Mouse (Mus musculus): ENCODE data around the gene Gipc2.
"Not testable (repeated sequence)": the region's sequence is repeated elsewhere in the genome, so short reads cannot be mapped to it uniquely, and the experiment has no call there.

Gene Gipc2

DNA sequence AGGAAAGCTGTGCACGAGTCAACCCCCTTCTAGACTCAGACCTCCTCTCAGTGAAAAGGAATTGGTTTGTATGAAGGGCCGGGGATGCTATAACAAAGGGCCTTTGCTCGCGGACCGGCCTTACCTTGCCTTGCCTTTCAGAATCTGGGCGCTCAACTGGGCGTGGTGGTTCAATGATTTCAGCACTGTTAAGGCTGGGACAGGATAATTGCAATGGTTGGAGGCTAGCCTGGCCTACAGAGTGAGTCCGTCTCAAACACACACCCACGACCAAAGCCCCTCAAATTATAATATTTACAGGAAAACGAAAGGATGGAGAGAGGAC lies at the start of gene Gipc2:
TSS of gene Gipc2 (minus strand) at position 132 of the 325 bp plus-strand sequence.
- DNase-seq (ENCODE audit: low spot score in 2 of 2), result no peak

DNA sequence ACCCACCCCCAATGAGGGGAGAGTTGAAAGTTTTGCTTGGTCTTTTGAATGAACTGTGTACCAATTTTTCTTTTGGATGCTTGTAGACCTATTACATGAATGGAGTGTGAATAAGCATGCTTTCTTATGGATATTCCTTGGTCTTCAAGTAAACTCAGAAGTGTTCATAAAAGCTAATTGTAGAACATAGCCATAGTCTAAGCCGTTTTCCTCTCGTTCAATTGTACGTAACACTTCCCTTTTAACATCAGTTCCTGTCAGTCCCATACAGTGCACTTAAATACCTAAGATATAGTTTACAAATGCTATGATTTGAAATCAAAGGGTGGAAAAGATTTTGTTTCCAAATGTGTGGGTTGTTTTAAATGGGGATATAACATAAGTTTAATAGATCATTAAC lies 47.4 kb upstream of the Gipc2 start:
- DNase-seq (ENCODE audit: low spot score in 2 of 2), result no peak

DNA sequence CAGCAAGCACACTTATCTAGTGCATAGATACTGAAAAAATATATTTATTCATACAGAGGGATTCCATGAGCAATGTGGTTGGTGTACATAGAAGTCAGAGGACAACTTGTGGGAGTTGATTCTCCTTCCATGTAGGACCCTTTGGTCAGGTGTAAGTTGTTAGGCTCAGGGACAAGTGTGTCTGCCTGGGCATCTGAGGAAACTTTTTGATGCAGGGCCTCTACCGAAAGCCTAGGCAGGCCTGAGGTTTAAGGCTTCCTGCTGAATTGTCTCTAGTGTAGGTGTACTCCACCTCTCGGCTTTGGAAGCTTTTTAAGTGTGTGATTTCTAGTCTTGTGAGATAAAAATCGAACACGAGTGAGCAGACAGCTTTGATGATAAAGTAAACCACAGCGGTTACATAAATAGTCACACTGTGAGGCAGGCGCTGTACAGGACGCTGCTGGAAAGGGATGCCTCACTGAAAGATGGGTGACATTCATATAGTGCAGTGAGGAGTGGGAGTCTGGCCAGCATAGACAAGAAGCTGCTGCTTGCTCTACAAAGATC lies 45.8 kb upstream of the Gipc2 start:
- no peak for DNase-seq (ENCODE audit: low spot score in 2 of 2)

DNA sequence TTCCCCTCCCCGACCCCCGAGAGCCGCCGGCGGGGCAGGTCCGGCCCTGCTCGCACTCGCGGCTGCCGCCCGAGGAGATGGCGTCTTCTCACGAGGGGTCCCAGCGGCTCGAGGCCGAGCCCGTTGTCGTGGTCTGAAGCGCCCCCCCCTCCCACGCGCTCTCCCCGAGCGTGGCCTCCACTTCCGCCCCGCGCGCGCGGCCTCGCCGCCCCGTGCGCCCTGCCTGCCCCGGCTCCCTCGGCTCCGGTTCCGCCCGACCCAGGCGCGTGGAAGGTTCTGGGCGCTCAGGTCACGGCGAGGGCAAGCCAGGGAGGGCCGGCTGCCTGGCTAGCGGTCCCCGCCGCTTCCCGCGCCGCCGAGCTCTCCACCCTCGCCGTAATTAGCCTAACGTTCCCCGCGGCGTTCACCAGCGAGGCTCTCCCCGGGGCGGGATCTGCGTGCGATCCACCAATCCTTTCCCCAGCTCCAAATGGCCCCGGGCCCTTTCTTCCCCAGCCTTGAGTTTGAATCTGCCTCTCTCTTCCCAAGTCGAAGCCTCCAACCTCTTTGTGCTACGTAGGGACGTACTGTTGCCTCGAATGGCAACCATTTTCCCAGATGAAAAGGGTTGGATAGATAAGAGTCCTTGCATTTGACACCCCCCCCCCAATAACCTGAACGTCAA lies 44.8 kb upstream of the Gipc2 start:
- peak; percentile 51 to 59 for DNase-seq (ENCODE audit: low spot score in 2 of 2)

DNA sequence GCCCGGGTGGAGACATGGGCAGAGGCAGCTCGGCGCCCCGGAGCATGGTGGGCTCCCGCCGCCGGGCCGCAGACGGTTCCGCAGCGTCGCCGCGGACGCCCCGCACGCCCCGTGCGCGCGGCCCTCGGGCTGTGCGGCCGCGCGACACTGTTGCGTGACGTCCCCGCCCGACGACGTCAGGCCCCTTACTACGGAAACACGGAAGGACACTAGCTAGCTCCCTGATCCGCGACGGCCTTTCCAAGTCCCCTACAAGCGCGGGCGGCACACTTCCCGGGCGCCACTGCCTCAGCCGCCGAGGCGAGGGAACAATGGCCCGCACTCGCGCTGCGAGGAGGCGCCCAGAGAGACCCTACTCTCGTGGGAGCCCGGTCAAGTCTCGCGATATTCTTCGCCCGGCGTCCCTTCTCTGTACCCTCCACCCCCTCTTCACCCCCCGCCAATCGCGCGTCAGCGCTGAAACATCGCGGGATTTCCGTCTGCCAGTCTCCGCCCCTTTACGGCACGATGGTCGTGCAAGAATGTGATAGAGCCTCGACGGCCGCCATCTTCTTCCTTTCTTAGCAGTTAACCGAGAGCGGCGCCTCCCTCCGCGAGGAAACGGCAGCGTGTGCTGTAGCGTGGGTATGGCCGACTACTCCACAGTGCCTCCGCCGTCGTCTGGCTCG lies 44.1 kb upstream of the Gipc2 start, which contains the start of the genes Dnajb4 and Fubp1:
TSS of gene Dnajb4 (minus strand) at position 336 of the 668 bp plus-strand sequence.
TSS of gene Fubp1 (plus strand) at position 456 of the 668 bp plus-strand sequence.
- peak; percentile 98 for DNase-seq (ENCODE audit: low spot score in 2 of 2)

DNA sequence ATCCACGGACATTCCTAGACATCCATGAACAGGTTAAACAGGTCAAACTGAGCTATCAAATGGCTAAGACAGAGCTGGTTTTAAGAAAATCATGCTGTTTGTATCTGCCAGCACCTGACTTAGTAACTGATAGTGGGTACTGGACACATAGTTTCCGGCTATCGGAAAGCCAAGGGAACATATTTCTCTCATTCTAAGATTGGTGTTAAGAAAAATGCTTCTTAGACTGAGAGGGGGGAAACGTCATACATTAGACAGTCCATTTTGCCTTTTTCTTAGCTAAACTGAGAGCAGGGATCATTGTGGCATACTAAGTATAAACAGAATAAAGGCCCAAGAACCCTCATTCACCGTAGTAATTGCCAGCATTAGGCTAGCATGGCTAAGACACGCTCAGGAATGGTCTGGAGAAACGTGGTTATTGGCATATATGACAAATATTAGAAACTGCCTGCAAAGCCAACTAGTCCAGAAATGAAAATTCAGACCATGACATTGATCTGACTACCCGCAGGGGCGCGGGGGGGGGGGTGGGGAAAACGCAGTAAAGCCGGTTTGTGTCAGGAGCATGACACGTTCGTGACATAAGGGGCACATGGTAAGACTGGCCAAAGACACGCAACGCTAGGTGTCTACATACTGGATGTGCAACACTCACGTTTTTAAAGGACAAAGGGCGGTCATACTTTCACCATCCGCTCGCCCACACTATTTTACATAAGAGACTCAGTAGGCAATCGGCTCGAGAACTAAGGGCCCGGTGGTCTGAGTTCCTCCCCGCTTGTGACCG lies 43.3 kb upstream of the Gipc2 start:
- peak in 1 of 2 experiments; percentile 20 for DNase-seq (ENCODE audit: low spot score in 2 of 2)

DNA sequence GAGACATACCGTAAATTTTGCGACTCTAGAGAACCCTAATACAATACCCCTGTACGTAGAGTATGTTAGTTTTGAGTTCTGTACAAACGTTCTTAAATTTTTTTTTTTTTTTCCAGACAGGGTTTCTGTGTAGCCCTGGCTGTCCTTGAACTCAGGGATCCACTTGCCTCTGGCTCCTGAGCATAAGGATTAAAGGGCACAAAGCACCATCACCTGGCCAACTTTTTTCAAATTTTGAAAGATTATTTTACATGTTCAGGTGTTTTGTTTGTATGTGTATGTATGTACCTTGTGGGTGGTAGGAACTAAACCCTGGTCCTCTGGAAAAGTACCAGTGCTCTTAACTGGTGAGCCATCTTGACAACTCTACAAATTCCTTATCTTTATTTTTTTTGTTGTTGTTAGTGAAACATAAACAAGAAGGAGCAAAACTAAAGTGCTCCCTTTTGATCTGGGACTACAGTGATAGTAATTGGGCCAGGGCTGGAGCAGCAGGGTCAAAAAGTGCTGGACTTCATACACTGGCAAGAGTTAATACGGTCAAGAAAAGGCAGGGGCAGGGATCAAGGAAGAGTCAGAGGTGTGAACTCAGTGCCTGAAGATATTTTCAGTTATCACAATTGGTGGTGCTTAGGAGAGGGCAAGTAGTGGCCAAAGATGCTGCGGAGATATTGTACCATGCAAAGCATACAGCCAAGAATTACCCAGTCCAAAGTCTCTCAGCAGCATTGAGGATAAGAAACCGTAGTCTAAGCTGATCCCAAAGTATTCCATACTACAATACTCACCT lies 42.3 kb upstream of the Gipc2 start:
- DNase-seq (ENCODE audit: low spot score in 2 of 2), result no peak

DNA sequence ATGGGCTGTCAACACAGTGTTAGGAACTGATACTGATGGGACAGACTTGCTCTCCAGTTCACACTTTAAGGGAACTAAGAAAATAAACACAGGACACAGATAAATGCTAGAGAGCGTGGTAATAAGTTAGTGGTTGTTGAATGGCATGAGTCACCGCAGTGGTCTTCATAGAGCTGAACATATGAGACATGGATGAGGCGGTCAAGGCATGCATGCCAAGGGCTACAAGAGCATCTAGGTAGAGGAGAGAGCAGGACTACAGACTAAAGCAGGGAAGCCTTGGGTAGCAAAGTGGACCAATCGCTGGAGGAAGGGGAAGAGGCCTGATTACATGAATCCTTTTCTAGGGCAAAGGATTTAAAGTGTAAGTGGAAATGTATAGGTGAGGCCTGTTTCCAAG lies 41.1 kb upstream of the Gipc2 start:
- no peak for DNase-seq (ENCODE audit: low spot score in 2 of 2)

DNA sequence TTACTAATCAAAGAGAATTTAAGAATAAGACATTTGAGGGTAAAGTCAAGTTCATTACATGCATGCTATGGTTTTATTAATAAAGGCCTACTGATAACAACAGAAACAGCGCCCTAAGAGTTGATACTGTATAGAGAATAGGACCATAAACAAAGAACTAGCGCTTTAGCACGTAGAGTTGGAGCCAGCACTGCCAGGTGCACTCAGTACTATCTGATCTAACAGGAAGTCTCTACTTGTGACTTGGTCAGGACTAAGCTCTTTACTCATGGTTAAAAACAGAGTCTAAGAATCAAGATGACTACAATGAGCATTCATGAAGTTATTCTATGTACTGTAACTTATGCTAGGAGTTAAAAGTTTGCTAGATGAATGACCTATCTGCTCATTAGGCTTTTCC lies 38.5 kb upstream of the Gipc2 start:
- DNase-seq (ENCODE audit: low spot score in 2 of 2), result no peak

DNA sequence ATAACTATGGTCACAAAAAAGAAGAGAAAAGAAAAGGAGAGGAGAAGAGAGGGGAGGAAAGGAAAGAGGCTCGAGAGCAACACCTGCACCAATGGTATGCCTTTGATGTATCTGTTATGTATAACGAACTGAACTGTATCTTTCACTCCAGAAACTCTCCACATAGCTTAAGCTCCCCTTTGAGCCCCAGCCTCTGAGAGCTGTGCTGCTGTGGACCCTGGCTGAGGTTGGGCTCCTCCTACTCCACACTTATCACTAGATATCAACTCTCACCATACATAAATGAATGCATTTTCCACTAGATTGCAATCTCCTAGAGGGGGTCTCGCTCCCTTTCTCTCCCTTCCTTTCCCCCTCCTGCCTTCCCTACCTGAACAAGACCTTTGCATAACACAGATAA lies 38.0 kb upstream of the Gipc2 start:
- DNase-seq (ENCODE audit: low spot score in 2 of 2), result no peak

DNA sequence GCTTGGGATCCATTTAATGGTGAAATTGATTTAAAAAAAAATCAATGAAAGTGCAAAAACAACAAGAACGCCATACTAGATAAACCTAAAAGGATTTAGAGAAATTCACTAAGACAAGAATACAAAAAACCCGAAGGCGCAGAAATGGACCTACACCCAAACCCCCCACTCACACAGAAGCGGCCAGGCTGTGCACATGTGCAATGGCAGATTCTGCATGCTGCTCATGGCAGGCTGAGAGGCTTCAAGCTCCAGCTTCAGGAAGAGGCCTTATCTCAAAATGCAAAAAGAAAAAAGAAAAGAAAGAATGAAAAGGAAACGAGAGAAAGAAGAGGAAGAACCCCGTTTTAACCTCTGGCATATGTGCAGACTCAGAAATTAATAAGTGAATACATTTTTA lies 37.4 kb upstream of the Gipc2 start:
- DNase-seq (ENCODE audit: low spot score in 2 of 2), result no peak

DNA sequence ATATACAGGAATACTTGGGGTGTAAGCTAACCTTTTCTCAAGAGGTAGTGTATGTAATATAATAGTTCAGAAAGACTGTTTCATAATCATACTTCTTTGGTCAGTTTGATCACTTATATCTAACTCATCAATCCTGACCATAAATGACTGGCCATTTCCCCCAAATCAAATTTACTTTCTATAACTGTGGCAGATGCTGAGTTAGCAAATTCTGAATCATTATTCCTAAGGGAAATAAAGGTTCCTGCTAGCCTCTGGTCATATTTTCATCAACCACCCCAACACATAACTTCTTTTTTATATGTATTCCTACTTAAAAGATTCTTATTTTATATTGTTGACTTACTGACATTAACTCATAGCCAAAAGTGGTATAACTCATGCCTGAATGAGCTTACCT lies 36.9 kb upstream of the Gipc2 start:
- DNase-seq (ENCODE audit: low spot score in 2 of 2), result no peak

DNA sequence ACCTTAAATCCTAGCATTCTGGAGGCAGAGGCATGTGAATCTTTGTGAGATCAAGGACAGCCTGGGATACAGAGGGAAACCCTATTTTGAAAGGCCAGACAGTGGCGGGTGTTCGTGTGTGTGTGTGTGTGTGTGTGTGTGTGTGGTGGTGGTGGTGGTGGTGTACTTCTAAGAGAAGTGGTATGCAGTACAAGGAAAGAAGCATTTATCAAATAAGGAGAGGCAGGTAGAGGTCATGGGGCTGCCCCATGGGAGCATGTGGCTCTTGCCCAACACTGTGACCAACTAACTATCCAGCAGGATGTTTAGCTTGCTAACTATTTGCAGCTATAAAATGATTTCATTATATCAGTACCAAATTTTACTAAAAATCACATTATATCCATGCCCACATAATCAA lies 35.6 kb upstream of the Gipc2 start:
- no peak for DNase-seq (ENCODE audit: low spot score in 2 of 2)

DNA sequence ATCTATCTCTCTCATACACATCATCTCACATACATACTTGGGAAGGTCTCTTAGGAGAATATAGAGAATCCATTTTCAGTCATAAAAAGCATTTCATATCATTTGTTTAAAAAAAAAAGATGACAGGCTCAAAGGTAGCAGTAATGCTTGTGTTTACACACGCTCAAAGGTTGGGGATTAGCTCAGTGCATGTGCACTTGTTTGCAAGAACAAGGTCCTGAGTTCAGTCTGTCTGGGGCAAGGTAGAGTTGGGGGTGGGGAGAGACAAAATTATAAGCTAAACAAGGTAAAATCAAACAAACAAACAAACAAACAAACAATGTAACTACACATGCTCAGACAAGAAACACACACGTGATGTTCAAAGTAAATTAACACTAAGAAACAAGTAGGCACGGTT lies 35.2 kb upstream of the Gipc2 start:
- DNase-seq (ENCODE audit: low spot score in 2 of 2), result no peak

DNA sequence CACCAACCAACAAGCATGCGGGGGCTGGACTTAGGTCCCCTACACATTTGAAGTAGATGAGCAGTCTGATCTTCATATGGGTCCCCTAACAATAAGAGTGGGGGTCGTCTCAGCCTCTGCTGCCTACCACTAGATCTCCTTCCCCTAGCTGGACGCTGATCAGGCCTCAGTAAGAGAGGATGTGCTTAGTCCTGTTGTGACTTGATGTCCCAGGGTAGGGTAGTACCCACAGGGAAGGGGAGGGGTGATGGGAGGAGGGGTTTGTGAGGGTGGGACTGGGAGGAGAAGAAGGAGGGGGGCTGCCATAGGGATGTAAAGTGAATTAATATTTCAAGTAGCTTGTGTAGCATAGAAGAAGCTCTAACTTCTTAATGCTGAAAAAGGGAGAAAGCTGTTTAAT lies 33.1 kb upstream of the Gipc2 start:
- DNase-seq (ENCODE audit: low spot score in 2 of 2), result no peak

DNA sequence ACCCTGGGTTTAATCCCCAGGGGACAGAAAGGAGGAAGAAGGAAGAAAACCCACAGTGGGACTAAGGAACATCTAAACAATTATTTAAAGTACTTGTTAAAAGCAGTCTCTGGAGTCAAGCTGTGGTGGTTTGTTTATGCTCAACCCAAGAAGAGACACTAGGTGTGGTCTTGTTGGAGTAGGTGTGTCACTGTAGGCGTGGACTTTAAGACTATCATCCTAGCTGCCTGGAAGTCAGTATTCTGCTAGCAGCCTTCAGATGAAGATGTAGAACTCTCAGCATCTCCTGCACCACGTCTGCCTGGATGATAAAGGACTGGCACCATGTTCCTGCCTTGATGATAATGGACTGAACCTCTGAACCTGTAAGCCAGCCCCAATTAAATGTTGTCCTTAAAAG lies 31.2 kb upstream of the Gipc2 start:
- DNase-seq (ENCODE audit: low spot score in 2 of 2), result not testable (repeated sequence)

DNA sequence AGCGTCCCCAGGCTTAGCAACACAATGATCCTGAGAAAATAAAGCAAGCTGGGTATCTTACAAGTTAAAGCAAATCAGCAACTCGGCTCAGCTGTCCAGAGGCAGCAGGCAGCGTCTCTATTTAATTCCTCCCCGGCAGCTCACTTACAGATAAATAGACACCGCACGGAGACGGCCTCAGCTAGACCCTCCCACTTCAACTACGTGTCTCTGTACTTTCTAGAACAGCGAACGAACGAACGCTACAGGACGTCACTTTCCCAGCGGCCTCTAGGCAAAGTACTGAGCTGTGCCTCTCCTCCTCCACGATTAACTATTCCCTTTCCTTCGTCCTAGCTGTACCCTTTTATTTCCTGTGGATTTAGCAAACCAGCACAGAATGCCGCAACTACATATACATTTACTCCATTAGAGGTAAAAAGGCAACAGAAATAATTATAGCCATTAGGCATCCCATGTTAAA lies 27.6 kb upstream of the Gipc2 start:
- DNase-seq (ENCODE audit: low spot score in 2 of 2), result peak; percentile 88 to 94

DNA sequence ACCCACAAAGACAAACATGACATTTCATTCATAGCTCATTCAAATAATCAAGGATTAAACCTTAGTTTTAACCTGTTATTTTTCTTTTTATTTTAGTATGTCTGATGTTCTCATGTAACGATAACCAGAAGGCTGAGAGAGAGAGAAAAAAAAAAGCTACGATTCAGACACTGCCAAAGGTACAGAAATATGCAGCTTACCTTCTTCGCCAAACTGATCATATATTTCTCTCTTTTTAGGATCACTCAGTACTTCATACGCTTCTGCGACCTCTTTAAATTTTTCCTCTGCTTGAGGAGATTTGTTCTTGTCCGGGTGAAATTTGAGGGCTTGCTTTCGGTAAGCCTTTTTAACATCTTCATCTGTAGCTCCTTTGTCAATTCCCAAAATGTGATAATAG lies 27.1 kb upstream of the Gipc2 start:
- no peak for DNase-seq (ENCODE audit: low spot score in 2 of 2)

DNA sequence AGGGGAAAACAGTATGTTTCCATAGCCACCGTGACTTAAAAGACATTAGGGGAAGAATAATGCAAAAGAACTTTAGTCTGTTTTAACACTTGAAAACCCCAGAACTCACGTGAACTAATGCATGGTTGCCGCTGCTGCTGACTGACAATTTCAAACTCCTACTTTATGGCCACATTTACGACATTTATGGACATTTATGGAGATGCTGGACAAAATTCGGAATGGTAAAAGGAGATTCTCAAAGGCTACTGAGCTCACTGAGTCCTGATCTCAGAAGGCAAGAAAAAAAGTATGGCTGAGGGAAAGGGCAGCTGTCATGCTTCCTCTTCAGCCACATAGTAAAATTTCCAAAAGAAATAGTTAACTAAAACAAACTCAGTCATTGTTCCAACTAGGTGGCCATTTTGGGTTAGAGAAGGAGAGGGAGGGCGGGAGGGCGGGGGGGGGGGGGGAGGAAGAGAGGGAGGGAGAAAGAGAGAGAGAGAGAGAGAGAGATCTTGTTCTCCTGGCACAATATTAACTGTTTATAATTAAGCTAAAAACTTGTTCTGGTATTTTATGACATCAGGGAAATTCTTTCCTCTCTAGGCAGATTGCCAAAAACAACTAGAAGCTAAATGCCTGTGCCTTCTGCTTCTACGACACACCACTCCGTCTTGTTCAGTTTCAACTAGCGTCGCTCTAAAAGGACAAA lies 26.4 kb upstream of the Gipc2 start:
- DNase-seq (ENCODE audit: low spot score in 2 of 2), result no peak

DNA sequence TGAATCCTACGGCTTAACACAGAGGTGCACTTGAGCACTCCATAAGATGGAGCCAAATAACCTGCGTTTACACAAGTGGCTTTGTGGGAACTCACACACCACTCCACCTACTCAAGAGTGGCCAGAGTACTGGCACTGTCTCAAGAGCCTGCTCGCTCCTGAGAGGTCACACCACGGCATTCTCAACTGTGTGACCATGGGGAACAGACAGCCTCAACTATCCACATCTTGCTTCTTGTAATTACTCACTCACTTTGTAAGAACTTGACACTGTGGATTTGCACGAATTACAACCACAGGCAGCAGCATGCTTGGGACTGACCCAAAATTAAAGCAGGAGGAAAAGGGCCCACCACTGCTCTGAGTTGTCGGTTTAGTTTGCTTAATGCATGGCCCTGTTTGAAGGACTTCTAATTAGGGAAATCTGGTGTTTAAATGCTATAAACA lies 25.8 kb upstream of the Gipc2 start:
- DNase-seq (ENCODE audit: low spot score in 2 of 2), result no peak
